Mouse (Mus musculus): ENCODE measurements at regions not wholly inside any gene's neighbourhood (a gene's known extent, or its start where the extent isn't known, plus 50 kb on each side); places are given as distances from the start of the nearest gene placed in this dataset.
"Not testable (repeated sequence)": the region's sequence is repeated elsewhere in the genome, so short reads cannot be mapped to it uniquely, and the experiment has no call there.

DNA sequence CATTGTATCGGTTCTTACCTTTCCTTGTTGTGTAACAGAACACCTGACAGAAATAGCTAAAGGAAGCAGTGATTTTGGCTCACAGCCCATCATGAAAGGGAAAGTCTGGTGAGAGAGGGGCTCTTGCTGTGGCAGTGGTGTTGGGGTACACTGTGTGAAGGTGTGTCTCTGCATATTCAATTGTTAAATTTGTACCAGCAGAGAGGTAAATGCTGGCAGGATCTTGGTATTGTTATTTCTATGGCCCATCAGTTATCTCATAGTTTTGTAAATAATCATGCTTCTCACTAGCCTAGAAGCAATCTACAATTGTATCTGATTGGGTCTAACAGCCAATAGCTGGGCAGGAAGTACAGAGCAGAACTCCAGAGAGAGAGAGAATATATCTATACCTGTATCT, 95.7 kb downstream of the Mfap3l start:
- no peak overlapping the region for H3K4me2 ChIP-seq
- H3K4me3 ChIP-seq (replicated peaks): no peak overlapping the region
- H3K9me3 ChIP-seq: no peaks in the 10 kb centered on the region
- H3K4me1 ChIP-seq: no peaks in the 10 kb centered on the region
- ATAC-seq (ENCODE audit: insufficient read depth, low FRiP score, low read depth): no peak
- no peak overlapping the region for H3K9ac ChIP-seq
- H3K36me3 ChIP-seq: no peaks in the 10 kb centered on the region
- no peaks in the 10 kb centered on the region for H3K27me3 ChIP-seq (replicated peaks)
- no peak overlapping the region for H3K27ac ChIP-seq
- 82% methylated on average over 1 of the region's 1 CpGs for WGBS

DNA sequence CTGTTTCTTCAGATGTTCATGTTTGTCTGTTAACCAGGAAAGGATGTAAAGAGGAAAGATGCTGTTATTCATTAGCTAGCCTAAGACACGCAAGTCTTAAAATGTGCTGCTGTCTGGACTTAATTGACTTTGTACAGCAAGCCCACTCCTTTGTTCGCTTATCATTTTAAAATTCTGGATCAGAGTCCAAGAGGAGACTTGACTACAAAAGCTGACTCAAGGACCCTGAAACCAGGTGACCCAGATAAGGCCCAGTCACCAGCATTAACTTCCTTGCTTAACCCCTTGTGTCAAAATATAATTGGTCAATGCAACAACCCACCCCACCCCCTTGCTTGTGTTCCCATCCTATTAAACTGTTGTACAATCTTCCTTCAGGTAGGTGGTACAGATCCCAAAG, 99.9 kb downstream of the Mfap3l start:
- H3K4me3 ChIP-seq (replicated peaks): no peak overlapping the region
- ATAC-seq (ENCODE audit: insufficient read depth, low FRiP score, low read depth): no peak
- no peak overlapping the region for H3K27ac ChIP-seq
- H3K27me3 ChIP-seq (replicated peaks): no peaks in the 10 kb centered on the region
- 82% methylated on average over 2 of the region's 2 CpGs for WGBS
- no peak overlapping the region for H3K4me2 ChIP-seq
- no peaks in the 10 kb centered on the region for H3K9me3 ChIP-seq
- H3K36me3 ChIP-seq: no peaks in the 10 kb centered on the region
- H3K4me1 ChIP-seq: no peaks in the 10 kb centered on the region
- H3K9ac ChIP-seq: no peak overlapping the region

DNA sequence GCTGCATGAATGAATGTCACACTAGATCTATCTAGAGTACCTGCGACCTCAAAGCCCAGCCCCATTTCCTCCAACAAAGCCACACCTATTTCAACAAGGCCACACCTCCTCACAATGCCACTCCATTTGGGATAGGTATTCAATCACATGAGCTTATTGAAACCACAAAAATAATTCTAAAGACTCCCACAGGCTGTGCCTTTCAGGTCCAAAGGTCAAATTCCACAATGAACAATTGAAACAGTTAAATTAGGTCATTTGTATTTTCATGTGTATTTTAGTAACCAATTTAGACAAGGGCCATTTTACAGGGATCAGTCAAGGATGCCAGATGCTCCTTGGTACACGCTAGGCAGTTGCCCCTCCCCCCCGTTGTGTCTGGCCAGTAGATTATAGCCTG, 103.3 kb downstream of the Mfap3l start:
- Histone ChIP-seq H3K27ac (no peak overlapping the region), H3K4me2 (no peak overlapping the region), H3K27me3 (replicated peaks) (no peaks in the 10 kb centered on the region), H3K4me1 (no peaks in the 10 kb centered on the region), H3K4me3 (replicated peaks) (no peak overlapping the region), H3K9me3 (no peaks in the 10 kb centered on the region), H3K36me3 (no peaks in the 10 kb centered on the region), H3K9ac (no peak overlapping the region)
- no peak for ATAC-seq (ENCODE audit: insufficient read depth, low FRiP score, low read depth)
- WGBS: 74% methylated on average over 3 of the region's 3 CpGs

- no peaks in the 10 kb centered on the region for H3K4me1 ChIP-seq
- ATAC-seq (ENCODE audit: insufficient read depth, low FRiP score, low read depth): no peak
- 86% methylated on average over 9 of the region's 9 CpGs for WGBS
These were observed 103.8 kb downstream of the Mfap3l start for GRCm38 (mm10) chr8:60736401-60736800.

DNA sequence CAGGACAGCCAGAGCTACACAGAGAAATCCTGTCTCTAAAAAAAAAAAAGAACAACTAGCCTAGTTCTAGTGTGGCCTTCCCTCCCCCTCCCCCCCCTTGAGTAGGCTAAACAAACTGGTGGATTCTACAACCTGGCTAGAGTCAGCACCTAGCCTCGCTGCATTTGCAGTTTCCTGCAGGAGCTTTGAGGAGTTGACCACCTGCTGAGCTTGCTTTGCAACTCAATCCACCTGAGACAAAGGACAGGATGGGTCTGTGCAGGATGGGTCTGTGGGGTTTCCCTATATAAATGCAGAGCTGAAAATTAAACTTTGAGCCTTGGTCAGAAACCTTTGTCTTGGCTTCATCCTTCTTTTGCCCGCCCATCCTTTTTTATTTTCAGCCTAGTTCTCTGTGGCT, 104.3 kb downstream of the Mfap3l start:
- Histone ChIP-seq H3K27me3 (replicated peaks) (no peaks in the 10 kb centered on the region), H3K4me1 (no peaks in the 10 kb centered on the region), H3K9me3 (no peaks in the 10 kb centered on the region), H3K27ac (no peak overlapping the region), H3K4me3 (replicated peaks) (no peak overlapping the region), H3K9ac (no peak overlapping the region), H3K36me3 (no peaks in the 10 kb centered on the region), H3K4me2 (no peak overlapping the region)
- ATAC-seq (ENCODE audit: insufficient read depth, low FRiP score, low read depth): no peak
- WGBS: 46% methylated on average over 2 of the region's 2 CpGs

More at GRCm38 (mm10) chr8:60736401-60736800, 103.8 kb downstream of the Mfap3l start:
- Histone ChIP-seq H3K27me3 (replicated peaks) (no peaks in the 10 kb centered on the region), H3K36me3 (no peaks in the 10 kb centered on the region), H3K4me3 (replicated peaks) (no peak overlapping the region), H3K4me2 (no peak overlapping the region), H3K9me3 (no peaks in the 10 kb centered on the region), H3K9ac (no peak overlapping the region), H3K27ac (no peak overlapping the region)

DNA sequence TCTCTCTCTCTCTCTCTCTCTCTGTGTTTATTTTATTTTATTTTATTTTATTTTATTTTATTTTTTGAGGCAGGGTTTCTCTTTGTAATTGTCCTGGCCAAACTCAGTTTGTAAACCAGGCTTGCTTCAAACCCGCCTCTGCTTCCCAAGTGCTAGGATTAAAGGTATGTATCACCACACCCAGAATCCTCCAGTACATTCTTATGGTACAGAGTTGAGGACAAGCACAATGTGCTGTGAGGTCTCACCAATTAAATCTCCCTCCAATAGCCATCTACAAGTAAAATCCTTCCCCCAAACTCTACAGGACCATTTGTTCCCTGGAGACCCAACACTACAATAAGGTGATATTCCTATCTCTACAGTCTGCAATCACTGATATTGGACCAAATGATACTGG, 105.0 kb downstream of the Mfap3l start:
- H3K9me3 ChIP-seq: no peaks in the 10 kb centered on the region
- no peak overlapping the region for H3K4me2 ChIP-seq
- WGBS: 88% methylated on average over 1 of the region's 1 CpGs
- H3K9ac ChIP-seq: no peak overlapping the region
- no peak overlapping the region for H3K4me3 ChIP-seq (replicated peaks)
- no peak overlapping the region for H3K27ac ChIP-seq
- no peaks in the 10 kb centered on the region for H3K4me1 ChIP-seq
- no peak for ATAC-seq (ENCODE audit: insufficient read depth, low FRiP score, low read depth)
- no peaks in the 10 kb centered on the region for H3K27me3 ChIP-seq (replicated peaks)
- H3K36me3 ChIP-seq: no peaks in the 10 kb centered on the region

DNA sequence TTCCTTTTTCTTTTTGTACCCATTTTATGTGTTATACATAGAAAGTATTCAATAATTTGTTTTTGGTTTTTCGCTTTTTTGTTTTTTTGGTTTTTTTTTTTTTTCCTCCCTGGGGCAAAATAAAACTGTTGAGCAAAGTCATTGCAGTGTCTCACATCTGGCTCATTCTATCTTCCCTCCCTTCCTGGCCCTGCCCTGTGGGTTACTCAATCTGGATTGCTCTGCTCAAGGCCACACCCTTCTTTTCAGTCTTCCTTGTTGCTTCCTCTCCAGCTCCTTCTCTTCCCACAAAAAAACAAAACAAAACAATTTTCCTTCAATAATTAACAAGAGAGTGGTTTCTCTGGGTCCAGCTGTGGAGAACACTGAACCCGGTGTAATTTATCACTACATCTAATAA, 113.2 kb downstream of the Mfap3l start:
- no peaks in the 10 kb centered on the region for H3K27me3 ChIP-seq (replicated peaks)
- H3K4me3 ChIP-seq (replicated peaks): no peak overlapping the region
- no peaks in the 10 kb centered on the region for H3K4me1 ChIP-seq
- ATAC-seq (ENCODE audit: insufficient read depth, low FRiP score, low read depth): no peak
- no peaks in the 10 kb centered on the region for H3K36me3 ChIP-seq
- H3K27ac ChIP-seq: no peak overlapping the region
- H3K9ac ChIP-seq: no peak overlapping the region
- 83% methylated on average over 2 of the region's 2 CpGs for WGBS
- H3K4me2 ChIP-seq: no peak overlapping the region
- no peaks in the 10 kb centered on the region for H3K9me3 ChIP-seq

DNA sequence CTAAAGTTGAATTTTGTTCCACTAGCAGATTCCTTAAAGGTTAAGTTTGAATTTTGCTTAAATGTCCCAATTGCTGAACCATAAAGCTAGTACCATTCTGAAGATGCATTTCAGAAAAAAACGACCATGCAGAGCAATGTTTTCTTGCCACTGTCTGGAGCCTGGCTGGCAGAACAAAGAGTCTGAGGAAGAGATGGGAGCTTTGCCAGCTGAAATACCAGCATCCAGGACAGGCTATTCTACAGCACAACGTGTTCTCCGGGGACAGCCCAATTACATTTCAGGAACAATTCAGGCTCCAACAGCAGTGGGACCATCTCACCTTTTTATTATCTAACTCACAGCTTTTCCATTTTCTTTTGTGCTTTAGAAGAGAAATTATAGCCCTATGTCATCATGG, 113.9 kb downstream of the Mfap3l start:
- Histone ChIP-seq H3K4me1 (no peaks in the 10 kb centered on the region), H3K27me3 (replicated peaks) (no peaks in the 10 kb centered on the region), H3K36me3 (no peaks in the 10 kb centered on the region), H3K27ac (no peak overlapping the region), H3K9ac (no peak overlapping the region), H3K9me3 (no peaks in the 10 kb centered on the region), H3K4me2 (no peak overlapping the region), H3K4me3 (replicated peaks) (no peak overlapping the region)
- 85% methylated on average over 3 of the region's 3 CpGs for WGBS
- ATAC-seq (ENCODE audit: insufficient read depth, low FRiP score, low read depth): no peak

GRCm38 (mm10) chr8:60755704-60756415, 123.2 kb downstream of the Mfap3l start:
- no peaks in the 10 kb centered on the region for H3K9me3 ChIP-seq
- no peak overlapping the region for H3K4me2 ChIP-seq
- no peaks in the 10 kb centered on the region for H3K27me3 ChIP-seq (replicated peaks)
- H3K27ac ChIP-seq: no peak overlapping the region
- H3K9ac ChIP-seq: no peak overlapping the region
- ATAC-seq (ENCODE audit: insufficient read depth, low FRiP score, low read depth): no peak
- no peaks in the 10 kb centered on the region for H3K36me3 ChIP-seq
- H3K4me3 ChIP-seq (replicated peaks): no peak overlapping the region
- no peaks in the 10 kb centered on the region for H3K4me1 ChIP-seq
- WGBS: 65% methylated on average over 18 of the region's 18 CpGs

GRCm38 (mm10) chr8:60763959-60764358, 126.3 kb upstream of the Hpf1 start:
- Histone ChIP-seq H3K9me3 (no peaks in the 10 kb centered on the region), H3K36me3 (no peaks in the 10 kb centered on the region), H3K9ac (no peak overlapping the region), H3K27me3 (replicated peaks) (no peaks in the 10 kb centered on the region), H3K27ac (no peak overlapping the region), H3K4me1 (no peaks in the 10 kb centered on the region), H3K4me3 (replicated peaks) (no peak overlapping the region), H3K4me2 (no peak overlapping the region)
- 93% methylated on average over 7 of the region's 7 CpGs for WGBS
- no peak for ATAC-seq (ENCODE audit: insufficient read depth, low FRiP score, low read depth)

DNA sequence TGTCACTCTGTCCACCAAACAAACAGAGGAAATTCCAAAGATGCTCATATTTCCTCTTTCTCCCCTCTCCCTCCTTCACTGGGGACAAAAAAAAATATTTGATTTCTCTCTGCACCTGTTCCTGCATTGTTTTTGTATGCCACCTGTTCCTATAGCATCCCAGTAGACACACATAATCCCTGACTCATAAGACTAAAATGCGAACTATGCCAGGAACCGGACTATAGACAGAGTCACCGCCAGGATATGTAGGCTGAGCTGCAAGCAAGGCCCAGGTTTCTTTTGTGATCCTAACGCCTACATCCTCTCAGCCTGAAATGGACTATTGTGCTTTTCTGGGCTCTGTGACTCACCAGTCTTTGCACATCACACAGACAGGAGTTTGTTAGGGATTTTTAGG, 116.9 kb upstream of the Hpf1 start:
- Histone ChIP-seq H3K4me2 (no peak overlapping the region), H3K9me3 (no peaks in the 10 kb centered on the region), H3K27me3 (replicated peaks) (no peaks in the 10 kb centered on the region), H3K4me1 (no peaks in the 10 kb centered on the region), H3K4me3 (replicated peaks) (no peak overlapping the region), H3K36me3 (no peaks in the 10 kb centered on the region), H3K27ac (no peak overlapping the region), H3K9ac (no peak overlapping the region)
- WGBS: 52% methylated on average over 4 of the region's 4 CpGs
- no peak for ATAC-seq (ENCODE audit: insufficient read depth, low FRiP score, low read depth)

DNA sequence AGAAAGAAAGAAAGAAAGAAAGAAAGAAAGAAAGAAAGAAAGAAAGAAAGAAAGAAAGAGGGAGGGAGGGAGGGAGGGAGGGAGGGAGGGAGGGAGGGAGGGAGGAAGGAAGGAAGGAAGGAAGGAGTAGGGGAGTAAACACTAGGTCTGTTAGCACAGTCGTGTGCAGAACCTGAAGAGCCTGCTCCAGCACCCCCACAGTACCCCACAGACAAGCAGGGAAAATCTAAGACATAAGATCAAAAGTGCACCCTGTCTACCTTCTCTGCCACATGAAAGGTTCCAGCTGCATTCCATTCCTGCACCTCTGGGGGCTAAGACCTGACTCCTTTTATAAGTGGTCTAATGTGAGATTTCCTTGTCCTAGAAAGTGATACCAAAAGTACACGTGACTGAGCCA, 114.0 kb upstream of the Hpf1 start:
- H3K4me1 ChIP-seq; ATAC-seq (ENCODE audit: insufficient read depth, low FRiP score, low read depth); H3K36me3 ChIP-seq; H3K4me3 ChIP-seq (replicated peaks); H3K9me3 ChIP-seq; H3K27me3 ChIP-seq (replicated peaks); H3K27ac ChIP-seq; H3K4me2 ChIP-seq; H3K9ac ChIP-seq: not testable (repeated sequence)
- WGBS: 17% methylated on average over 2 of the region's 2 CpGs

DNA sequence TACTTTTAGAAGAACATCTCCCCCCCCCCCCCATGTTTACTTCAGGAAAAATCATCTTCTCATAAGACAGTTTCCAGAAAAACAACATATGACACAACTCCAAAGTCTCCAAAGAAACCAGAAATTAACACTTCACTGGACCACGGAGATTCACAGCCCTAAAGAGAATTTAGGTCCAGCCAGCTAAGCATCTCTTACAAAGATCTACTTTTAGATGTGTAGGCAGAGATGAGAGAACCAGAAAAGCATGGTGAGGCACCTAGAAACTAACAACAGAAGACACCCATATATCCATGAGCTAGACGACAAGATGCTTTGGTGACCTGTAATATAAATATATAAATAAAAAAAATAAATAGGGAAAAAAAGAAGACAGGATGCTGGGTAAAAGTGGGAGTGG, 105.2 kb upstream of the Hpf1 start:
- ATAC-seq (ENCODE audit: insufficient read depth, low FRiP score, low read depth): no peak
- WGBS: 81% methylated on average over 2 of the region's 2 CpGs
- no peaks in the 10 kb centered on the region for H3K36me3 ChIP-seq
- H3K4me2 ChIP-seq: no peak overlapping the region
- H3K9me3 ChIP-seq: no peaks in the 10 kb centered on the region
- no peak overlapping the region for H3K4me3 ChIP-seq (replicated peaks)
- no peak overlapping the region for H3K9ac ChIP-seq
- H3K27me3 ChIP-seq (replicated peaks): no peaks in the 10 kb centered on the region
- no peaks in the 10 kb centered on the region for H3K4me1 ChIP-seq
- H3K27ac ChIP-seq: no peak overlapping the region

Measured in stomach, embryonic 15.5 days (tissue).